Mouse (Mus musculus) heart, postnatal 0 days (tissue): ENCODE measurements around the gene Gmfg. TPM values are rescaled to one million over a fixed set of nuclear protein-coding genes. Genes with fewer than 3 reads are reported as not detected.
A peak's percentile ranks its signal among the peaks of the same experiment; 100 is the strongest.

ENCODE experiments used
- ATAC-seq: fragments of 200-750 bp; cut with Nextera tagmentation; 2 replicates; pipeline ENCODE4 v1.8.0; 2017; ENCODE audit warnings: low read depth, moderate number of reproducible peaks, moderate library complexity; ENCODE audit not compliant: insufficient read depth
- DNase-seq: peaks from one replicate; pipeline ENCODE4 v3.0.0-alpha.2; 2016; ENCODE audit warnings: low spot score
- H3K27ac ChIP-seq: fragments of 300-500 bp; sonication (generic); 2 replicates; pipeline ENCODE4 v1.5.1; 2014; ENCODE audit warnings: low read depth, mild to moderate bottlenecking
- H3K27me3 ChIP-seq: fragments of 300-500 bp; sonication (generic); 2 replicates; pipeline ENCODE4 v1.6.1; 2014; ENCODE audit warnings: low read length, mixed read lengths; ENCODE audit not compliant: control insufficient read depth, insufficient read depth
- H3K36me3 ChIP-seq: fragments of 300-500 bp; sonication (generic); replicated peaks from 2 replicates; pipeline ENCODE4 v1.6.1; 2014; ENCODE audit warnings: low read length, mixed read lengths; ENCODE audit not compliant: control insufficient read depth, insufficient read depth
- H3K4me1 ChIP-seq: fragments of 300-500 bp; sonication (generic); 2 replicates; pipeline ENCODE4 v1.6.1; 2014; ENCODE audit warnings: antibody characterized with exemption; ENCODE audit not compliant: control insufficient read depth, insufficient read depth
- H3K4me2 ChIP-seq: fragments of 300-500 bp; sonication (generic); 2 replicates; pipeline ENCODE4 v1.6.1; 2014; ENCODE audit warnings: low read depth, mild to moderate bottlenecking, low read length, moderate library complexity
- H3K4me3 ChIP-seq: fragments of 300-500 bp; sonication (generic); 2 replicates; pipeline ENCODE4 v1.5.1; 2014; ENCODE audit warnings: low read depth, low read length
- H3K9ac ChIP-seq: fragments of 300-500 bp; sonication (generic); replicated peaks from 2 replicates; pipeline ENCODE4 v1.6.1; 2014; ENCODE audit warnings: low read depth, low read length, mixed read lengths
- H3K9me3 ChIP-seq: fragments of 300-500 bp; sonication (generic); replicated peaks from 2 replicates; pipeline ENCODE4 v1.6.1; 2016; ENCODE audit warnings: low read length; ENCODE audit not compliant: control insufficient read depth
- CTCF ChIP-seq: IDR thresholded peaks from 2 replicates; pipeline ENCODE4 v1.5.1; 2016; ENCODE audit warnings: antibody characterized with exemption, control low read depth, low read depth
- EP300 ChIP-seq: IDR thresholded peaks from 2 replicates; pipeline ENCODE4 v1.6.1; 2016; ENCODE audit warnings: antibody characterized with exemption, low read depth
- WGBS: fragments of 180-500 bp; shearing (Covaris S2); extraction: QIAGEN DNeasy Blood & Tissue Kit; methylation state at CpG from one replicate; pipeline ENCODE4 v1.1.7; 2014; 5-methylcytosine and 5-hydroxymethylcytosine counted together
- polyA plus RNA-seq: library from polyadenylated mRNA; unstranded; fragments of >200 nt; fragmentation: Nextera tagmentation; extraction: Ambion mirVana; gene quantifications from 2 replicates; pipeline ENCODE4 v1.2.1, GENCODE M21; 2015
- total RNA-seq: library from RNA; depleted of rRNA; stranded (reverse); fragments of >200 nt; gene quantifications from 2 replicates; pipeline ENCODE4 v1.2.3, GENCODE M21; 2014; ENCODE audit warnings: low replicate concordance

Gene Gmfg
- total and polyA plus RNA-seq, 2 experiments from 2014 or later, result 1.5 to 8.9 TPM

GRCm38 (mm10) chr7:28446446-28446845, 9.2 kb downstream of the Gmfg start:
- Histone ChIP-seq H3K4me1 (no peaks in the 10 kb centered on the region), H3K27me3 (peaks cover 6% of the 10 kb centered on the region; the same call in 1 of the 2 replicates), H3K27ac (no peak overlapping the region), H3K4me2 (no peak overlapping the region), H3K4me3 (no peak overlapping the region), H3K36me3 (no peaks in the 10 kb centered on the region), H3K9ac (no peak overlapping the region), H3K9me3 (no peaks in the 10 kb centered on the region)
- DNase-seq (no peak), ATAC-seq (no peak)
- TF ChIP-seq EP300 (no peak), CTCF (peak; percentile 75)
- 12% methylated on average over 12 of the region's 12 CpGs for WGBS

- no peaks in the 10 kb centered on the region for H3K36me3 ChIP-seq
- peaks cover 6% of the 10 kb centered on the region; the same call in 1 of the 2 replicates for H3K27me3 ChIP-seq
- H3K4me1 ChIP-seq, result no peaks in the 10 kb centered on the region
- no peak overlapping the region for H3K4me3 ChIP-seq
- H3K9me3 ChIP-seq, result no peaks in the 10 kb centered on the region
- DNase-seq, result no peak
- H3K9ac ChIP-seq, result no peak overlapping the region
- WGBS, result 37% methylated on average over 12 of the region's 12 CpGs
- H3K27ac ChIP-seq, result no peak overlapping the region
- TF ChIP-seq EP300 (no peak), CTCF (no peak)
- ATAC-seq, result no peak
- no peak overlapping the region for H3K4me2 ChIP-seq
These were observed 10.0 kb downstream of the Gmfg start for GRCm38 (mm10) chr7:28447101-28447830.

- H3K4me2 ChIP-seq, result no peak overlapping the region
- H3K4me3 ChIP-seq, result no peak overlapping the region
- DNase-seq (no peak), ATAC-seq (no peak)
- H3K9ac ChIP-seq, result no peak overlapping the region
- peaks cover 6% of the 10 kb centered on the region; the same call in 1 of the 2 replicates for H3K27me3 ChIP-seq
- no peaks in the 10 kb centered on the region for H3K36me3 ChIP-seq
- H3K27ac ChIP-seq, result no peak overlapping the region
- 74% methylated on average over 13 of the region's 13 CpGs for WGBS
- H3K9me3 ChIP-seq, result no peaks in the 10 kb centered on the region
- TF ChIP-seq CTCF (no peak), EP300 (no peak)
- H3K4me1 ChIP-seq, result no peaks in the 10 kb centered on the region
These were observed 10.9 kb downstream of the Gmfg start for GRCm38 (mm10) chr7:28447865-28448820.

GRCm38 (mm10) chr7:28451531-28452360, 14.5 kb downstream of the Gmfg start, which contains the start of gene Lrfn1:
Gene Lrfn1, plus strand, starts transcription at chr7:28451980.
- 1% methylated on average over 29 of the region's 97 CpGs for WGBS
- H3K36me3 ChIP-seq, result no peaks in the 10 kb centered on the region
- ATAC-seq, result peak; percentile 63
- H3K27me3 ChIP-seq, result no peaks in the 10 kb centered on the region
- TF ChIP-seq CTCF (no peak), EP300 (no peak)
- H3K9ac ChIP-seq, result peak within 1 kb of the TSS; percentile 58
- H3K4me3 ChIP-seq, result peak within 1 kb of the TSS; percentile 59
- no peak for DNase-seq
- H3K4me2 ChIP-seq, result peak within 1 kb of the TSS; percentile 100
- H3K4me1 ChIP-seq, result no peaks in the 10 kb centered on the region
- no peaks in the 10 kb centered on the region for H3K9me3 ChIP-seq
- no peak within 1 kb of the TSS for H3K27ac ChIP-seq
